Mouse (Mus musculus) MEL (cell line): ENCODE data around the gene Pkd1.

ENCODE experiments used
- CHD2 ChIP-seq: IDR thresholded peaks from 2 replicates; pipeline ENCODE4 v1.6.1; 2011; ENCODE audit warnings: low read length, improper control_type of control experiment
- CTCF ChIP-seq, 3 experiments: IDR thresholded peaks in 2 of 3; conservative IDR thresholded peaks in 1 of 3; 2 replicates each; pipeline ENCODE4 v1.5.1; 2011 to 2012; ENCODE audit warnings: low read length in 3 of 3, low read depth in 2 of 3, mild to moderate bottlenecking in 2 of 3, improper control_type of control experiment in 1 of 3, inconsistent platforms in 1 of 3, mixed read lengths in 1 of 3, moderate library complexity in 1 of 3; ENCODE audit not compliant: control insufficient read depth in 1 of 3, insufficient read depth in 1 of 3, poor library complexity in 1 of 3, severe bottlenecking in 1 of 3
- EP300 ChIP-seq, 2 experiments: IDR thresholded peaks; 2 replicates each; pipeline ENCODE4 v1.6.1; 2011; ENCODE audit warnings: improper control_type of control experiment in 2 of 2, low read length in 2 of 2, low read depth in 1 of 2, mild to moderate bottlenecking in 1 of 2
- ETS1 ChIP-seq: IDR thresholded peaks from 2 replicates; pipeline ENCODE4 v1.6.1; 2012; ENCODE audit warnings: low read depth, mild to moderate bottlenecking, inconsistent platforms, low read length, improper control_type of control experiment, moderate library complexity
- GATA1 ChIP-seq: IDR thresholded peaks from 2 replicates; pipeline ENCODE4 v1.6.1; 2011; ENCODE audit warnings: low read depth, low read length, improper control_type of control experiment
- KAT2A ChIP-seq: conservative IDR thresholded peaks from 2 replicates; pipeline ENCODE4 v1.6.1; 2012; ENCODE audit warnings: low read depth, low read length, improper control_type of control experiment, inconsistent platforms
- POLR2A ChIP-seq, 2 experiments: IDR thresholded peaks; 2 replicates each; pipeline ENCODE4 v1.6.1; 2011 to 2012; ENCODE audit warnings: low read length in 2 of 2, mild to moderate bottlenecking in 2 of 2, control low read depth in 1 of 2, improper control_type of control experiment in 1 of 2, low read depth in 1 of 2, moderate library complexity in 1 of 2; ENCODE audit not compliant: control insufficient read depth in 1 of 2, insufficient read depth in 1 of 2, poor library complexity in 1 of 2
- POLR2AphosphoS2 ChIP-seq: IDR thresholded peaks from 2 replicates; pipeline ENCODE4 v1.6.1; 2011; ENCODE audit warnings: low read length, improper control_type of control experiment
- TAL1 ChIP-seq: IDR thresholded peaks from 2 replicates; pipeline ENCODE4 v1.6.1; 2012; ENCODE audit warnings: mild to moderate bottlenecking, inconsistent platforms, low read length, moderate library complexity, mixed read lengths
- UBTF ChIP-seq: IDR thresholded peaks from 2 replicates; pipeline ENCODE4 v1.6.1; 2012; ENCODE audit warnings: low read depth, mild to moderate bottlenecking, inconsistent platforms, low read length, improper control_type of control experiment, moderate library complexity, borderline replicate concordance; ENCODE audit not compliant: insufficient read depth
- USF1 ChIP-seq: IDR thresholded peaks from 2 replicates; pipeline ENCODE4 v1.6.1; 2014; ENCODE audit warnings: low read depth, mild to moderate bottlenecking, inconsistent platforms, low read length, improper control_type of control experiment, moderate library complexity
- ZC3H11A ChIP-seq: IDR thresholded peaks from 2 replicates; pipeline ENCODE4 v1.6.1; 2012; ENCODE audit warnings: low read depth, mild to moderate bottlenecking, inconsistent platforms, low read length, improper control_type of control experiment
- ZKSCAN1 ChIP-seq: IDR thresholded peaks from 2 replicates; pipeline ENCODE4 v1.6.1; 2012; ENCODE audit warnings: low read depth, mild to moderate bottlenecking, inconsistent platforms, low read length, improper control_type of control experiment, moderate library complexity
- ZNF384 ChIP-seq: IDR thresholded peaks from 2 replicates; pipeline ENCODE4 v1.6.1; 2012; ENCODE audit warnings: low read depth, mild to moderate bottlenecking, inconsistent platforms, low read length, improper control_type of control experiment

DNA sequence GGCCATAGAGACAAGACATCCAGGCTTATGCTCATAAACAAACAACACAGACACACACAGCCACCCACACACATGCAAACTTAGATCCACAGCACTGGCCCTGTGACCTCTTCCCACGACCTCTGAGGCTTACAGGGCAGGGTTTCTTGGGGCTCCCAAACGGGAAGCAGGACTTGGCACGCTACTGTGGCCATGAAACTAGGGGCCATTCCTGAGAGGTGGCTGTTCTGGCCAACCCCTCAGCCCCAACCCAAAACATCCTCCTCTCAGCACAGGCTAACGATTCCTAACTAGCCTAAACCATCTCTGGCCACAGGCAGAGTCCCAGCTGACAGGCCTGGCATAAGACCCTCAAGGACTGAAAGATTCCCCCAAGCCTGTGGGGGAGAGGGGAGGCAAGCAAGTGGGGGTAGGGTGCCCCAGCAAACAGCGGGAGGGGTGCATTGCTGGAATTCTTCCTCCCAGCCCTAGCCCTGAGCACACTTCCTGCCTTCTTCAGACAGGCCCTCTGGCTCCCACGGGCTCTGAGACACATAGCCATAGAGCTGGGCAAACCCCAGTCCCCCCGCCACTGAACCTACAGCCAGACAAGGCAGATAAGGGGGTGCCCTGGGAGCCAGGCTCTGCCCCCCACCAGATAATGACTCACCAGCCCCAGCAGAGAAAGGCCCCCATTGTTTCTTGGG is 94.5 kb downstream of the Pkd1 start:
- TF ChIP-seq POLR2AphosphoS2 (no peak), EP300 (IDR thresholded peaks at IDR 0.05; ENCODE audit: low read depth in 1 of 2, low read length in 2 of 2) (no peak), CTCF (IDR thresholded peaks at IDR 0.05 in 2 of 3, conservative IDR thresholded peaks at IDR 0.05 in 1 of 3; ENCODE audit: control insufficient read depth in 1 of 3, insufficient read depth in 1 of 3, low read depth in 2 of 3, low read length in 3 of 3, poor library complexity in 1 of 3, severe bottlenecking in 1 of 3) (no peak), GATA1 (no peak), UBTF (no peak), CHD2 (no peak), ETS1 (no peak), POLR2A (IDR thresholded peaks at IDR 0.05; ENCODE audit: control insufficient read depth in 1 of 2, insufficient read depth in 1 of 2, low read depth in 1 of 2, low read length in 2 of 2, poor library complexity in 1 of 2) (no peak), ZNF384 (no peak), TAL1 (no peak), ZKSCAN1 (no peak), KAT2A (no peak), ZC3H11A (no peak), USF1 (no peak)
